Mouse (Mus musculus) forelimb bud, embryonic 11.5 days (tissue): ENCODE results near the gene Msln.
"Not testable (repeated sequence)": the region's sequence is repeated elsewhere in the genome, so short reads cannot be mapped to it uniquely, and the experiment has no call there.

Experiments used
- DNase-seq: peaks from one replicate; pipeline ENCODE4 v3.0.0-alpha.2; 2012; ENCODE audit warnings: low read depth, low spot score

Msln gene

GRCm38 (mm10) chr17:25773549-25774120, 19.5 kb upstream of the Msln start, which contains the start of gene Narfl:
TSS of gene Narfl (plus strand) at chr17:25773776.
- DNase-seq, result peak; percentile 98

GRCm38 (mm10) chr17:25769331-25769730, 15.2 kb upstream of the Msln start:
- no peak for DNase-seq

GRCm38 (mm10) chr17:25765886-25766285, 11.7 kb upstream of the Msln start:
- peak; percentile 62 for DNase-seq

- DNase-seq, result no peak
Measured at GRCm38 (mm10) chr17:25762591-25762990, 8.4 kb upstream of the Msln start.

- DNase-seq, result no peak
Measured at GRCm38 (mm10) chr17:25761561-25761970, 7.4 kb upstream of the Msln start.

- no peak for DNase-seq
Measured at GRCm38 (mm10) chr17:25760148-25760547, 6.0 kb upstream of the Msln start.

- DNase-seq, result no peak
Measured at GRCm38 (mm10) chr17:25757691-25758090, 3.5 kb upstream of the Msln start.

GRCm38 (mm10) chr17:25756378-25757242, 2.4 kb upstream of the Msln start:
- DNase-seq, result no peak

GRCm38 (mm10) chr17:25755627-25756377, 1.6 kb upstream of the Msln start:
- DNase-seq, result peak; percentile 14

GRCm38 (mm10) chr17:25755086-25755485, 908 bp upstream of the Msln start:
- no peak for DNase-seq

GRCm38 (mm10) chr17:25751446-25751845, 2.7 kb downstream of the Msln start:
- no peak for DNase-seq

GRCm38 (mm10) chr17:25749314-25749713, 4.9 kb downstream of the Msln start:
- no peak for DNase-seq

- DNase-seq, result no peak
Measured at GRCm38 (mm10) chr17:25748238-25748637, 5.9 kb downstream of the Msln start.

GRCm38 (mm10) chr17:25744311-25744710, 9.9 kb downstream of the Msln start:
- DNase-seq, result no peak

GRCm38 (mm10) chr17:25743831-25744230, 10.3 kb downstream of the Msln start:
- no peak for DNase-seq

- not testable (repeated sequence) for DNase-seq
Measured at GRCm38 (mm10) chr17:25741471-25741870, 12.7 kb downstream of the Msln start.

- no peak for DNase-seq
Measured at GRCm38 (mm10) chr17:25738861-25739260, 15.3 kb downstream of the Msln start.

- no peak for DNase-seq
Measured at GRCm38 (mm10) chr17:25735745-25736144, 18.4 kb downstream of the Msln start, which contains the start of gene Mslnl. TSS of gene Mslnl (plus strand) at chr17:25736042.

GRCm38 (mm10) chr17:25735246-25735645, 18.9 kb downstream of the Msln start:
- DNase-seq, result no peak

- peak; percentile 88 for DNase-seq
Measured at GRCm38 (mm10) chr17:25732082-25732481, 22.1 kb downstream of the Msln start.

- DNase-seq, result no peak
Measured at GRCm38 (mm10) chr17:25728009-25728270, 26.2 kb downstream of the Msln start.

GRCm38 (mm10) chr17:25727265-25728008, 26.7 kb downstream of the Msln start, which contains the start of the genes Chtf18 and Rpusd1:
TSS of gene Chtf18 (minus strand) at chr17:25727419.
TSS of gene Rpusd1 (plus strand) at chr17:25727670.
- DNase-seq, result peak; percentile 99
